Mouse (Mus musculus) embryonic facial prominence, embryonic 11.5 days (tissue): ENCODE data around the gene Klf6. TPM values are rescaled to one million over a fixed set of nuclear protein-coding genes. Genes with fewer than 3 reads are reported as not detected.

ENCODE experiments used
- ATAC-seq: fragments of 200-750 bp; cut with Nextera tagmentation; replicated peaks from 2 replicates; pipeline ENCODE4 v1.8.0; 2017; ENCODE audit warnings: low read depth; ENCODE audit not compliant: insufficient number of reproducible peaks, low FRiP score, low TSS enrichment
- DNase-seq: peaks from one replicate; pipeline ENCODE4 v3.0.0-alpha.2; 2015; ENCODE audit warnings: low spot score
- H3K27ac ChIP-seq: fragments of 300-500 bp; sonication (generic); replicated peaks from 2 replicates; pipeline ENCODE4 v1.5.1; 2014; ENCODE audit warnings: mild to moderate bottlenecking, low read depth, low read length, control low read depth
- H3K27me3 ChIP-seq: fragments of 300-500 bp; sonication (generic); 2 replicates; pipeline ENCODE4 v1.6.1; 2014; ENCODE audit warnings: mild to moderate bottlenecking, low read length, moderate library complexity, mixed read lengths; ENCODE audit not compliant: control insufficient read depth, insufficient read depth
- H3K36me3 ChIP-seq: fragments of 300-500 bp; sonication (generic); replicated peaks from 2 replicates; pipeline ENCODE4 v1.6.1; 2014; ENCODE audit warnings: low read depth, mild to moderate bottlenecking, low read length, moderate library complexity, mixed read lengths; ENCODE audit not compliant: control insufficient read depth, insufficient read depth
- H3K4me1 ChIP-seq: fragments of 300-500 bp; sonication (generic); 2 replicates; pipeline ENCODE4 v1.6.1; 2014; ENCODE audit warnings: low read length, mixed read lengths; ENCODE audit not compliant: control insufficient read depth, insufficient read depth
- H3K4me2 ChIP-seq: fragments of 300-500 bp; sonication (generic); 2 replicates; pipeline ENCODE4 v1.6.1; 2014; ENCODE audit warnings: low read depth, mild to moderate bottlenecking, control low read depth, low read length, moderate library complexity
- H3K4me3 ChIP-seq: fragments of 300-500 bp; sonication (generic); 2 replicates; pipeline ENCODE4 v1.5.1; 2014; ENCODE audit warnings: low read depth, low read length, control low read depth
- H3K9ac ChIP-seq: fragments of 300-500 bp; sonication (generic); replicated peaks from 2 replicates; pipeline ENCODE4 v1.6.1; 2014; ENCODE audit warnings: mild to moderate bottlenecking, control low read depth, low read length
- H3K9me3 ChIP-seq: fragments of 300-500 bp; sonication (generic); replicated peaks from 2 replicates; pipeline ENCODE4 v1.6.1; 2016; ENCODE audit warnings: mild to moderate bottlenecking, low read length, inconsistent platforms, mixed read lengths; ENCODE audit not compliant: control insufficient read depth
- WGBS: fragments of 180-500 bp; shearing (Covaris S2); extraction: QIAGEN DNeasy Blood & Tissue Kit; methylation state at CpG from one replicate; pipeline ENCODE4 v1.1.7; 2014; 5-methylcytosine and 5-hydroxymethylcytosine counted together
- polyA plus RNA-seq: library from polyadenylated mRNA; unstranded; fragments of >200 nt; fragmentation: Nextera tagmentation; extraction: Ambion mirVana; gene quantifications from 2 replicates; pipeline ENCODE4 v1.2.1, GENCODE M21; 2014

Klf6 gene
- polyA plus RNA-seq, 1 experiment from 2014 or later = 43.6 TPM

DNA sequence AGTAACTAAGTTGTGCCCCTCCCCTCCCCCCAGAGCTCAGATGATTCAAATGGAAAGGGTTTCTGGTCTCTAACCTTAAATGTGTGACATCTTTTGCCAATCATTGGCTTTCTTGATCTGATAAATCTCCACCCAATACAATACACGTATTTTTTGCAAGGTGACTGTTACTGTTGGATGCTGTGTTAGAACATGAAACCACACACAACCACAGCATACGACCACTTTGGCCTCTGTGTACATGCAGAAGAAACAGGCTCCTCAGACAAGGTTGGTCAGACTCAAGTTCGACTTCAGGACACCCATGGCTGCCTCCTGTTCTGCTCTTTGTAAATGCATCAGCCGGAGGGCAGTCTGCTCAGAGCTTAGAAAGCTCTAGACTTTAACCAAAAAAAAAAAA, 14.4 kb upstream of the Klf6 start:
- Histone ChIP-seq H3K27me3 (no peaks in the 10 kb centered on the region), H3K4me3 (no peak overlapping the region), H3K27ac (no peak overlapping the region), H3K4me2 (no peak overlapping the region), H3K9ac (no peak overlapping the region), H3K36me3 (no peaks in the 10 kb centered on the region), H3K4me1 (no peaks in the 10 kb centered on the region), H3K9me3 (no peaks in the 10 kb centered on the region)
- DNase-seq = no peak
- 80% methylated on average over 4 of the region's 4 CpGs for WGBS
- ATAC-seq = no peak

DNA sequence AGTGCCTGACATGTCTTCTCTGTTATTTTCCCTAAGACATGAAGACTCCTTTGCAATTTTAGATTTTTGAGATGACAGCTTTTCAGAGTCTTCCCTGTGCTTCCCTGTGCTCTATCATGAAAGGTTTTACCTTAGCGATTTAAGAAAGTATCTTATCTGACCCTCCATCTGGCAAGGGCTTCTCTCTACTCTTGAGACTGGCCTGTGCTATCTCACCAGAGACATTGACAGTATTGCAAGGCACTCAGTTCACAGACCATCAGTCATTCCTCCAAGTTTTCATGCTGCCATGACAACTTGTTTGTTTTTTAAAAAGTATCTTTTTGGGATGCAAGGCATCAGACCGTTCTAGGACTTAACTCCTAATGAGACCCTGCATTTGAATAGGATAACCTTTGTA, 13.5 kb upstream of the Klf6 start:
- DNase-seq = no peak
- Histone ChIP-seq H3K4me1 (no peaks in the 10 kb centered on the region), H3K27me3 (no peaks in the 10 kb centered on the region), H3K9me3 (no peaks in the 10 kb centered on the region), H3K27ac (no peak overlapping the region), H3K36me3 (no peaks in the 10 kb centered on the region), H3K9ac (no peak overlapping the region), H3K4me2 (no peak overlapping the region), H3K4me3 (no peak overlapping the region)
- ATAC-seq = no peak
- 72% methylated on average over 2 of the region's 2 CpGs for WGBS

DNA sequence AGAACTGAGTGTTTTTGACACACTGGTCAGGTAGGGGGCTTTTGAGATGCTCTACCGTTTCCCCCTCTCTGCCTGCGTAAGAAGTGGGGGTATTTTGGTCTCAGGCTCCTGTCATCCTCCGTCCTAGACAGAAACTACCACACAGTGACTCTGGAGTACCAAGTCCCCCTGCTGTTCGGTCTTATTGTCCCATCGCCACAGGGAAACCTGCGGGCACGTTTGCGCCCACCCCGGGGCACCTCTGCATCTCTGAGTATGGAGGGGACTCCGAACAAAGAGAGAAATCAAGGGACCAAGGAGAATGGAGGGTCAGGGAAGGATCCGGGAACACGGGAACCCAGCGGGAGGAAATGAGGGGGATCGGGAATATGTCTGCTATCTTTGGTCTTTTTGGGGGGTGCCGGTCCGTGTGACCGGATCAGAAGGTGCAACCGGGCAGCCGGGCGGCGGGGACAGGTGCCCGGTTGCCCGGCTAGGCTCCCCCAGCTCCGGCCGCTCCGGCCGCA, 578 bp upstream of the Klf6 start:
- no peaks in the 10 kb centered on the region for H3K9me3 ChIP-seq
- peak; percentile 55 for ATAC-seq

DNA sequence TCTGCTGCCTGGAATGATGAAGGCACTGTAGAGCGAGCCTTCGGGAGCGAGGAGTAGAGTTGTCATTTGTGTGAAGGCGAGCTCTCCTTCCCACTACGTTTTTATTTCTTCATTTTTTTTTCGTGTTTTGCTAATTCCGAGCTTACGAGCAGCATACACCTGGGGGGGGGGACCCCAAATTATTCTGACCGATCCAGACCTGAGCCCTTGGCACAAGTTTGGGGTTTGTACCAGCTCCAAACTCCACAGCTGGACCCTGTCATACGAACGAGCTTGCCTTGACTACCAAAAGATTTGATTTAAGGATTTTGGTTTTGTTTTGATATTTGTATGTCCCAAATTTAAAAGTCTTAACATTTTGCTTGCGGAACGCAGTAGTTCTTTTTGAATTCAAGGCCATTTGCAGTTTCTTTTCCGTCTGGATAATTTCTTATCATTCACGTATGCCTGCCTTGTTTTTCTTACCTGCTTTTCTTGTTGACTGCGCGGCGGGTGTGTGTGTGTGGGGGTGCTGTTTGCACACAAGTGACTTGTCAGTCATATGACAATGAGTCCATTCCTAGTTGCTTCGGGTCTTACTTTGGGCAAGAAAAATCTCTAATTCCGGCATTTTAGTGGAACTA, 832 bp downstream of the Klf6 start:
- WGBS = under 1% methylated on average over 20 of the region's 20 CpGs

More for the DNA sequence above, 578 bp upstream of the Klf6 start:
- Histone ChIP-seq H3K27me3 (no peaks in the 10 kb centered on the region), H3K4me2 (peak overlapping the region; percentile 84), H3K4me3 (peak overlapping the region; percentile 61), H3K36me3 (no peaks in the 10 kb centered on the region; the same call in 1 of the 2 replicates), H3K27ac (peak overlapping the region; percentile 96), H3K4me1 (no peaks in the 10 kb centered on the region), H3K9ac (peak overlapping the region; percentile 89)
- DNase-seq = peak; percentile 63
- WGBS = 0% methylated on average over 23 of the region's 27 CpGs

DNA sequence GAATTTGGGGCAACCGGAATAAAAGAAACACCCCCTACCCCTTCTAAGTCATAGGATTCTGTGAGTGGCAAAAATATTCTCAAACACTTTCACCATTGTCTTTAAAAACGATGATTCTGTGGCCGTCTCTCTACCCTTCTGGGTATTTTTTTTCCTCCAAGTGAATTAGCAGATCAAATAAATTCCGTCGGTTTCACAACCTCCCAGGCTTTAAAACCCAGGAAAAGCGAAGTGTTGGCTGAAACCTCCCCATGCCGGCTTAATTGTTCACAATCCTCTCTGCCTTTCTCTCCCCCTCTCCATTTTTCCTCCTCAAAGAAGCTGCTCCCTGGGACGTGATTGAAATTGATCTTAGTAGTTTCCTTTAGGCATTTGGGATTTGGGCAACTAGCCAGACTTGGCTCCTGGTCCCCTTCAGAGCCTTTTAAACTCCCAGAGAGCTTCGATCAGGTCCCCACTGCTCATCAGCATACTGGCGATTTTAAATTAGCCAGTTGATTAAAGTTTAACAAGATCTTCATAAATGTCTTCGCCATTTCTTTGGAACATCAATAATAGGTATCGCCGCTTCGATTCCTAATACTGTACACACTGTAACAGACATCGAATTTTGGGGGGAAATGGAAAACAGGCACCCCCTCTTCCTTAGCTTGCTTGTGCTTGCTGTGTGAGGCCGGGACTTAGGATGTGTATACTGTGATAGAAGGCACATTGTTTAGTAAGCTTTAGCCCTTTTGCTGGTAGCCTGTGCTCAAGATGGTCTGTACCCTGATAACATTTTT, 1.5 kb downstream of the Klf6 start:
- 7% methylated on average over 16 of the region's 16 CpGs for WGBS
- H3K27ac ChIP-seq = 0 out of 2 replicates have a peak overlapping the region, but pooled peaks have one; percentile 4

More for the DNA sequence above, 832 bp downstream of the Klf6 start:
- no peaks in the 10 kb centered on the region for H3K4me1 ChIP-seq
- peak overlapping the region; percentile 83 for H3K27ac ChIP-seq
- H3K27me3 ChIP-seq = no peaks in the 10 kb centered on the region
- peak overlapping the region; percentile 61 for H3K4me3 ChIP-seq
- ATAC-seq (no peak), DNase-seq (peak; percentile 58)
- H3K36me3 ChIP-seq = peaks cover 4% of the 10 kb centered on the region
- H3K9ac ChIP-seq = peak overlapping the region; percentile 66
- peak overlapping the region; percentile 57 for H3K4me2 ChIP-seq
- H3K9me3 ChIP-seq = no peaks in the 10 kb centered on the region

DNA sequence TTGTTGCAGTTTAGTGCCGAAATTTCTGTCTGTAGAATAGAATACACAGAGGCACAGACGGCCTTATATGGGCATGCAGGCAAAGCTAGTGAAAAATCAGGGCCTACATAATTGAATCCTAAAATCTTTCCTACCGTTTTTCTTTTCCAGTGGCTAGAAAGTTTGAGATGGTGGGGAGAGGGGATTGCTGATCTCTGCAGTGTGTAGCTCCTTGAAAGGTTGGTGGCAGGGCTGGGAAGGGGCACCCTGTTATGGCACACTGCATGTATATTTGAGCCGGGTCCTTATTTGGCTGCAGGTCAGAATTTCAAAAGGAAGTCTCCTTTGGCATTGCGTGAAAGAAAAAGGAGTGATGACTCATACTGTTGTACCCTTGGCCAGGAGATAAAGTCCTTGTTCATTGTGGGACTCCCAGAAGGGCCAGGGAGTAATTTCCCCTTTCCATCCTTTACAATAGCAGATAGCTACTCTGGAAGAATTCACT, 2.2 kb downstream of the Klf6 start:
- 3% methylated on average over 5 of the region's 5 CpGs for WGBS
- H3K9ac ChIP-seq = peak overlapping the region; percentile 66
- no peaks in the 10 kb centered on the region for H3K4me1 ChIP-seq
- ATAC-seq (no peak), DNase-seq (no peak)
- H3K4me2 ChIP-seq = peak overlapping the region; percentile 57
- H3K4me3 ChIP-seq = peak overlapping the region; percentile 61
- no peaks in the 10 kb centered on the region for H3K9me3 ChIP-seq
- H3K36me3 ChIP-seq = peaks cover 6% of the 10 kb centered on the region
- no peak overlapping the region; the same call in 1 of the 2 replicates for H3K27ac ChIP-seq
- no peaks in the 10 kb centered on the region for H3K27me3 ChIP-seq

More for the DNA sequence above, 1.5 kb downstream of the Klf6 start:
- ATAC-seq (no peak), DNase-seq (peak; percentile 52)
- Histone ChIP-seq H3K4me3 (peak overlapping the region; percentile 61), H3K36me3 (peaks cover 6% of the 10 kb centered on the region), H3K9me3 (no peaks in the 10 kb centered on the region), H3K4me2 (peak overlapping the region; percentile 57), H3K4me1 (no peaks in the 10 kb centered on the region), H3K9ac (peak overlapping the region; percentile 66), H3K27me3 (no peaks in the 10 kb centered on the region)

DNA sequence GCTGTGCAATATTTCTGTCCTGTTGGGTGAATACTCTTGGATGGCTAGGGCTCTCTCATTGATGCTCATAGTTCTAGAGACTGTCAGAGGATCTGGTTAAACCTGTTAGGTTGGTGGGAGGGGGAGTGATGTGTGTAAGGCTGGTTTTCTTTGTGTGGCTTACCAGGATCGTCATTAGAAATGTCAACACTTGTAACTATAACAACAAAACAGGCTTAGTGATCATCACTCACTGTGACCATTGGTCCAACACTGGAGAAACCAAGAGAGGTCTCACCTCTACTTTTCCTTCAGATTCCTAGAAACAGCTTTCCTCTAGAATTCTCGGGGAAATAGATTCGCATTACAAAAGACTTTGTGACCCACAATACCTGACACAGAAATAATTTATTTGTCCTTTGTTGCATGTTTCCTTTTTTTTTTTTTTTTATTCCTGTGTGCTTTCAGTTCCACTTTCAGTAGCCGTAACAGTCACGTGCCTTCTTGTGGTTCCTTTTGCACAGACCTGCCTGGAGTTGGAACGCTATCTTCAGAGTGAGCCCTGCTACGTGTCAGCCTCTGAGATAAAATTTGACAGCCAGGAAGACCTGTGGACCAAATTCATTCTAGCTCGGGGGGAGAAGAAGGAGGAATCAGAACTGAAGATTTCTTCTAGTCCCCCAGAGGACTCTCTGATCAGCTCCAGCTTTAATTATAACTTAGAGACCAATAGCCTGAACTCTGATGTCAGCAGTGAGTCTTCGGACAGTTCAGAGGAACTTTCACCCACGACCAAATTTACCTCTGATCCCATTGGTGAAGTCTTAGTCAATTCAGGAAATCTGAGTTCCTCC, 3.2 kb downstream of the Klf6 start:
- no peak for ATAC-seq
- H3K9ac ChIP-seq = no peak overlapping the region
- H3K9me3 ChIP-seq = no peaks in the 10 kb centered on the region
- H3K27ac ChIP-seq = no peak overlapping the region
- peaks cover 6% of the 10 kb centered on the region for H3K36me3 ChIP-seq
- H3K4me1 ChIP-seq = no peaks in the 10 kb centered on the region
- peak; percentile 62 for DNase-seq
- H3K27me3 ChIP-seq = no peaks in the 10 kb centered on the region
- 76% methylated on average over 10 of the region's 10 CpGs for WGBS
- no peak overlapping the region for H3K4me3 ChIP-seq
- H3K4me2 ChIP-seq = no peak overlapping the region
